Mouse (Mus musculus): ENCODE results near the gene Gm45233.

The Gm45233 gene

DNA sequence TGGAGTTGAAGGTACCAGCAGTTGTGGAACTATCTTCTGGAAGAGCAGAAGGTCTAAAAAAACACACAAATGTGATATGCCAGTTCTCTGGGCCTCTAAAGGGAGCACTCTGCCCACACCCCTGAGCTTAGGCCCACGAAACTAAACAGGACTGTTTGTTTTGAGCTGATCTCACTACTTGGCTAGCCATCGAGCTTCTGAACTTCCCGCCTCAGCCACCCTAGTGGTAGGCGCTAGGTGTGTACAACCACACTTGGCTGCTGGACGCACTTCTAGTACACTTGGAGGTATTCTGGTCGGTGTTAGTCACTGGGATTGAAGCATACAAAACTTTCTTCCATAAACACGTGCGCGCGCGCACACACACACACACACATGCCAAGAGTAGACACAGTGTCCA, 7.8 kb downstream of the Gm45233 start:
- DNase-seq, result no peak

DNA sequence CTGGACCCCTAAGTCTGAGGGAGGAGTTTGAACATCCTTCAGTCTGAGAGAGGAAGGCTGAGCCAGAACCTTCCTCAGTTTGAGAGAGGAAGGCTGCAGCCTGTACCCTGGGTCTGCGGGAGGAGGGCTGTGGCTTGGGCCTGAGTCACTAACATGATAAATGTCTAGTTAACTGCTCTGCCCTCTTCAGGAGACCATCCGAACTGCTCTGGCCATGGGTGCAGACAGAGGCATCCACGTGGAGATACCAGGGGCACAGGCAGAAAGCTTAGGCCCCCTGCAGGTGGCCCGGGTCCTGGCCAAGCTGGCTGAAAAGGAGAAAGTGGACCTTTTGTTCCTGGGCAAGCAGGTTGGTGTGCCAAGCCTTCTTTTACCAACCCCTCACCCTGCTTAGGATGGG, 8.7 kb downstream of the Gm45233 start:
- DNase-seq, result no peak

DNA sequence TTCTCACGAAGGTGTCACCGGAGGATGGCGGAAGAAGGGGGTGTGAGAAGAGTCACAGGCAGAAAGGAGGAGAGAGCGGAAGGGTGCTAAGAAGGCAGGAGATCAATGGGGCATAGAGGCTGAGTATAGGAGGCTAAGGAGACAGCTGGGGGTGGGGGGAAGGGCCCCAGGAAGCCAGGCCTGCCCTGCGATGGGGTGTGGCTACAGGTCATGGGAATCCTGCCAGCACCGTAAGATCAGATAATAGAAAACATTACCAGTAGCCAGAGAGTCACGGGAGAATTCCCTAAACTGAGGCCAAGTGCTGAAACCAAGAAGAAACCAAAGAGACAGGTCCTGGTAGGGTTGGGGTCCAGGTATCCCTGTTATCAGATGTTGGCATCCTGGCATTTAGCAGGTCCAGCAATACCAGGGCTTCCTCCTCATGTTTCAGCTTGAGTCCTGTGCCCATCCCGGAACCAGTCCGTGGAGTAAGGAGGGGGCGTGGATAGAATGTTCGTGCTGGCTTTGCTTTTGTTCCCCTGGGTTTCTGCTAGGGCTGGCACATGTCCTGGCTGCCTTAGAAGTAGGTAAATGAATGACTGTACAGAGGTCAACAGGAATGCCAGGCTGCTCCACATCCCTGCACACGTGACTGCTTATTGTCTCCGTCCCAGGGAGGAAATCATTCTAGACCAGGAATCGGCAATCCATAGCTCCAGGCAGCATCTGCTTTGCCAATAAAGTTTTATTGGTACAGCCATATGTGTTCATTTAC, 9.8 kb downstream of the Gm45233 start:
- no peak for DNase-seq

DNA sequence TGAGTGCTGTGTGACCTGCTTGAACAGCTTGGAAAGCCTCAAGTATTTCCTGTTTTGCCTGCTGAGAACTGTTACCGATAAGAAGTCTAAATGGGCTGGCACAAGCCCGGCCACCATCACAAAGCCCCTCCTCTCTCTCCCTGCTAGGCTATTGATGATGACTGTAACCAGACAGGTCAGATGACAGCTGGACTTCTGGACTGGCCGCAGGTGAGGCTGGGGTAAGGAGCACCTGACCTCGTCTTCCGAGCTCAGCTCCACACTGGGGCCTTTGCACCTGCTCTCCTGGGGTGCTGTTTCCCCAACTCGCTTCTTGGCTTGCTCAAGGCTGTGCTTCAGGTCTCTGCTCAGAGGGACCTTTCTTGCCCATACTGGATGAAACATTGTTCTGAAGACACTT, 10.4 kb downstream of the Gm45233 start:
- DNase-seq, result no peak

DNA sequence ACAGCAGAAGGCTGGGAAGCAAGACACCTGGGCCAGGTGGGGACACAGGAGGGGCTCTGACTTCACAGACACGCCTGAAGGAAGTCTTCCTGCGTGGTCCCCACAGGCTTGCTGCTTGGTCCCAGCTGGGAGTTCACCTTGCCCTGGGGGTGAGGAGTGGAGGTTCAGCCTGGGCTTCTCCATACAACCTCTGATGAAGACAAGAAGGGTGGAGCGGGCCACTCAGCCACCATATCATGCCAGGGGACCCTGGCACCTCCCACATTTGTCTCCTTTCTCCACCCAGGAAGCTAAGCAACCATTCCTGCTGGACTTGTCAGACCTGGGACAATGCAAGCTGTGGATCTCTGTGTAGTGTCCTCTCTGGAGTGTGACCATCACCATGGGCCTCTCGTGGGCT, 18.9 kb downstream of the Gm45233 start, which contains the start of gene Vsig10l:
Gene Vsig10l, plus strand, starts transcription at position 301 of the 400 bp plus-strand sequence.
- DNase-seq, result no peak

DNA sequence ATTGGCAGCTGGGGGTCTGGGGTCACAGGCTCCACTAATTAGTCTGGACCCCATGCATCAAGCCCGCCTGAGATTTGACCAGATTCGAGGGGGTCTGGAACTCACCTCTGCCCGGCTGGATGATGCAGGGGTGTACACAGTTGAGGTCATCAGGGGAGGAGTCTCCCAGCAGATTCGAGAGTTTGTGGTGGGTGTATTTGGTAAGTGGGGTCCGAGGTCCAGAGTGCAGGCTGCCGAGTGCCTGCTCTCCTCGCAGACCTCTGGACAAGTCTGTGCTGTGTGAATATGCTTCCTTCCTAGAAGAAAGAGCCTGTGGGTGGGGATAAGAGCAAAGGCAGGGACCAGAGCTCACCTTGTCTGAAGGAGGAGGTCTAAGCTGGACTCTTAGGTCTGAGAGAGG, 20.0 kb downstream of the Gm45233 start:
- DNase-seq, result no peak

DNA sequence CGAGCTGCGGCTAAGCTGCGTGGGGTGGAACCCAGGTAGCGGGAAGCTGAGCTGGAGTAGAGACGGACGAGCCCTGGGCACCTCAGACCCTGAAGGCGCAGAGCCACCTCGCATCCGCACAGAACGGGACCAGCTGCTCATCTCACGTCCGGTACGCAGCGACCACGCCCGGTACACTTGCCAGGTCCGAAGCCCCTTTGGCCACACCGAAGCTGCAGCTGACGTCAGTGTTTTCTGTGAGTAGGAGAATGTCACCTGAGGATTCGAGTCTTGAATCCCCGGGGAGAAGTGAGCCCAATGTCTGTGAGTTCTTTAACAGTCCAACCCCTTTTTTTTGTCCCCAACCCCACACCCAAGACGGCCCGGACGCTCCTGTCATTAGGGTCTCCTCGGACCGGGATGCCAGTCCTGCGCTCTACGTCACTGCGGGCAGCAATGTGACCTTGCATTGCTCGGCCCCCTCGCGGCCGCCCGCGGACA, 21.0 kb downstream of the Gm45233 start:
- DNase-seq, result no peak

DNA sequence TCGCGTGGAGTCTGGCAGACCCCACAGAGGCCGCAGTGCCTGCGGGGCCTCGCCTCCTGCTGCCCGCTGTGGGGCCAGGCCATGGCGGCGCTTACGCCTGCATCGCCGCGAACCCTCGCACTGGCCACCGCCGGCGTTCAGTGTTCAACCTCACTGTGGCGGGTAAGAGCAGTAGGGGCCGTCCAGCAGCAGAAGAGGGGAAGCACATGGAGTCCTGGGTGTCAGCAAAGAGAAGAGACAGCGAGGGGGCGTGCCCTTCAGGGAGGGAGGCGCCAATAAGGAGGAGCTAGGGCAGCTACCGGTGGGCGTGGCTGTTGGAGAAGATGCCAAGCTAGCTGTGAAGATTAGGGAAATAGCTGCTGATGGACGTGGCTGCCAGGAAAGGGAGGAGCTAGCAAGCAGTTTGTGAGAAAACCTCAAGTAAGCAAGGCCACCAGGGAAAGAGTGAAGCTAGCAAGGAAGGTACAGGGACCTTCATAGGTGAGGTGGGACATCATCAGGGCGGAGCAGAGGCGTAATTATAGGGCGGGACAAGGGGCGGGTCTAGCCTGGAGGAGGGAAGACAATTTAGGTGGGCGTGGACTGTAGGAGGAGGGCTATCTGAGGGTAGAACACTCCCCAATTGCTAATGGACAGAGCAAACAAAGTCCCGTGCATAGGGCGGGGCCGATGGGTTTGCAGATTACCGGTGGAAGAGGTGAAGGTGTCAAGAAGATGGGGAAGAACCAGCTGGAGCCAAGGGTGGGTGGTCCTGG, 21.6 kb downstream of the Gm45233 start:
- peak; percentile 77 for DNase-seq

DNA sequence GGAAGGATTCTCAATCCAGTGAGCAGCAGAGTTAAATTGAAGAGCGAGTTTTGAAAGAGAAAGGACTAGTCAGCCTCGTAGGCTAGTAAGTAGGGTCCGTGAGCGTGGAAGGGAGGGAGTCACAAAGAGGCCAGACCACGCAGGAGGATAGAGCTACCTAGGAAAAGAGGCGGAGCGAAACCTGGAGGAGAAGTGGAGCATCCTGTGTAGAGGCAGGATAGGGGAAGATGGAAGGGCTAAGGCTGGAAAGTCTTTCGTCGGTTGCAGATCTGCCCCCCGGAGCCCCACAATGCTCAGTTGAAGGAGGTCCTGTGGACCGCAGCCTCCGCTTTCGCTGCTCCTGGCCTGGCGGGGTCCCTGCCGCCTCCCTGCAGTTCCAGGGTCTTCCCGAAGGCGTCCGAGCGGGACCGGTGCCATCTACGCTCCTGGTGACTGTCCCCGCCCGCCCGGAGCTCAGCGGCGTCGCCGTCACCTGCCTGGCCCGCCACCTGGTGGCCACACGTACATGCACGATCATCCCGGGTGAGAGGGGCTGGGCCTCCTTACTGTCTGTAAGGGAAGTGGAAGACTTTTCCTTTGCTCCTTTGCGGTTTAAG, 22.3 kb downstream of the Gm45233 start:
- peak; percentile 89 for DNase-seq

DNA sequence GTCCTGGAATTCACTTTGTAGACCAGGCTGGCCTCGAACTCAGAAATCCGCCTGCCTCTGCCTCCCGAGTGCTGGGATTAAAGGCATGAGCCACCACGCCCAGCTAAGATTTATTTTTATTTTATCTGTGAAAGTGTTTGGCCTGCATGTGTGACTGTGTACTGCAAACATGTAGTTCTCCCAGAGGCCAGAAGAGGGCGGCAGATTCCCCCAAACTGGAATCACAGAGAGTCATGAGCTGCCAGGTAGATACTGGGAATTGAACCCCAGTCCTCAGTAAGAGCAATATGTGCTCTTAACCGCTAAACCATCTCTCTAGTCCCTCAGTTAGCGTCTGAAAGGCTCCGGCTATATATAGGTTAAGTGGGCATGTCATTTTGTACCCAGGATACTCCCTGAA, 26.4 kb downstream of the Gm45233 start:
- DNase-seq, result no peak

DNA sequence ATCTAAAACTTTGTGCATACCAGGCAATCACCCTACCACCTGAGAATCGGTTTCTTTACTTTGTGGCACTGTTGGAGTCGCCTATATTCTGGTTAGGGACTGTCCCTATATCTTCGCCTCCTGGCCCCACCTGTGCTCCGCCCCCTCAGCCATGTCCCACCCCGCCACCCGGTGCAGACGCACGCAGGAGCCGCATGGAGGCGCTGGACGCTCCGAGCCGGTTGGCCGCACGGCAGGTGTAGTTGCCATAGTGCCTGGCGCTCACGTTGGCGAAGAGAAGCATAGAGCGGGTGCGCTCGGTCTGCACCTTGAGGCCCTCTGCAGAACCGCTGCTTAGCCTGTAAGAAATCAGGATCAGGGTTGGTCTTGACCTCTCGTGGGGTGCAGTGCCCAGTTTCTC, 31.8 kb downstream of the Gm45233 start:
- no peak for DNase-seq

DNA sequence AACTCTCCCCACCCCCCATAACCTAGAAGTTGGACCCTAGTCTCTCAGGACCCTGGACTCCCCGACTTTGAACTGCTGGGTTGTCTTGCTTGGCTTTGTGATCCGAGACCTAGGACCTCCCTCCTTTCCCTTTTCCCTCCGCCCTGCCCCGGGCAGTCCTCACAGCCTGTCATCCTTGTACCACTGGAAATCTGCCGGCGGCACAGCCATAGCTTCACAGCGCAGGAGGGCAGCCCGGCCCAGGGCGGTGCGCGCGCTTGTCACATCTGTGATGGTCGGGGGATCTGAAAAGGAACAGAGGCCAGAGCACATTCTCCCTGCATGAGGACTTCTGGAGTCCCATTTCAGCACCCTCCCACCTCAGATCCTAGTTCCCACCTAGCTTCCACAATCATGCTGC, 32.4 kb downstream of the Gm45233 start:
- no peak for DNase-seq

DNA sequence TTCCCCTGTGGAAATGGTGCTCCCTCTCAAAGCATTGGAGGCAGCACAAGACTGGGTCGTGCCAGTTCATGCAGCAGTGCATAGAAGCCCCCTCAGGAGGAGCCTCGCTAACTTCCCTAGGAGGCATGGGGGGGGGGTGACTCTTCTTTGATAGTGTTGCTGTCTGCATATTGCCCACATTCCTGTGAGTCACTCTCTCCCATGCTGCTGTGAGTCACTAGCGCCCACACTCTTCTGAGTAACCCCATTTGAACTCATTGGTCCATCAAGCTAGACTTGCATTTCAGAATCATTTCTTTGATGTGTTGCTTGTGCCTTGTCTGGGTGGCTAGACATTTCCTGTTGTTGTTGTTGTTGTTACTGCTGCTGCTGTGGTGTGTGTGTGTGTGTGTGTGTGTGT, 37.3 kb downstream of the Gm45233 start:
- no peak for DNase-seq

DNA sequence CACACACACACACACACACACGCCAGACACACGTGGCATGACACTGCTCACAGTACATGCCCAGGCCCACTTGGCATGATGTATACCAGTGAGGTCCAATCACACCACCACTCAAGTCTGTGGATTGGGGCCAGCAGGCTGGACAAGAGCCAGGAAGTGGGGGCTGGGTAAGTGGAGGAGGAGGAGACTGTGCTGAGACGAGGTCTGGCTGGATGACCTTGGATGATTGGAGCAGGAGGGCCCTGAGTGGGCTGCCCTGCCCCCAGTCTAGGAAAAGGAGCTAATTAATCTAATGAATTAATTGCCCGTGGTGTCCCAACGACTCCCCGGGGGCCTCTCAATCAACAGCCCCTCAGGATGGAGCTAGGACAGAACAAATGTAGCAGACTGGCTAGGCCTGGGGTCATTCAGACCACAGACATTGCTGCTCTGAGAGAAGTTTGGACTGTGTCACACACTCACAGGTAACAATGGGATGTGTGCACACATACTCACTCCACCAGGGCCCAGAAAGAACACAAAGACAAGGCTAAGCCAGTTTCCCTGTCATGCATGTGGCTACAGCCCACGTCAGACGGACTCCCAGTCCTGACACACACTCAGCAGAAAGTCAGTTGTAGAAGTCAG, 38.3 kb downstream of the Gm45233 start:
- no peak for DNase-seq

DNA sequence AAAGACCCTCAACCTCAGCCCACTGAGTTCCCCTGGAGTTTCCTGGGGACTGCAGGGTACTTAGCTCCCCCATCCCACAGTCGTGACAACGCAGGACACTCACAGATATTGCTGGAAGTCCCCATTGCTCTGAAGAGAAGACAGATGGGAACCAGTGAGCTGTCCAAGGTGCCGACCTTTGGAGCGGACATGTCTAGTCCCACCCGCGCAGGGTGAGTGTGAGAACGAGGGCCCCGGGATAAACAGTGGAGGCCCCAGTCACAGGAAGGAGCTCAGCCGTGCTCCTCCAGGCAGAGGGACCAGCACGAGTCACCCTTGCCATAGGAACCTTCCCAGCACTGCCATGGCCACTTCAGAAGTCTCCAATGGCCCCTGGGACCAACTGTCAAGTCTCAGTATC, 39.3 kb downstream of the Gm45233 start:
- no peak for DNase-seq

DNA sequence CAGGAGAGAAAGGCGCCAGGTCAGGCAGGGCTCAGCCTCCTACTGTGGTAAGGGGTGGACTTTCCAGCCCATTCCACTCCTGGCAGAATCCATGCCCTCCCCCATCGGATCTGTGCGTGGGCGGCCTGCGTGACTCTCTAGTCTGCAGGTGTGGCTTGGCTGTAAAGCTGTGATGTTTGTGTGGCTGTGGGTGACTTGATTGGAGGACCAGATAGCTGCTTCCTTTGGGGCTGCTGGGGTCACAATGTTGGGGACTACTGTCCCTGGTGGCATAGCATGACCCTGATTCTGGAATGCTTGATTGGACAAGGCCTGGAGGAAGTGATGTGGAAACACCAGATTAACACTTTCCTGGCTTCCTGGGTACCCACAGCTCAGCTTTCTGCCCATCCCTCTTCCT, 44.7 kb downstream of the Gm45233 start:
- DNase-seq, result peak; percentile 57

DNA sequence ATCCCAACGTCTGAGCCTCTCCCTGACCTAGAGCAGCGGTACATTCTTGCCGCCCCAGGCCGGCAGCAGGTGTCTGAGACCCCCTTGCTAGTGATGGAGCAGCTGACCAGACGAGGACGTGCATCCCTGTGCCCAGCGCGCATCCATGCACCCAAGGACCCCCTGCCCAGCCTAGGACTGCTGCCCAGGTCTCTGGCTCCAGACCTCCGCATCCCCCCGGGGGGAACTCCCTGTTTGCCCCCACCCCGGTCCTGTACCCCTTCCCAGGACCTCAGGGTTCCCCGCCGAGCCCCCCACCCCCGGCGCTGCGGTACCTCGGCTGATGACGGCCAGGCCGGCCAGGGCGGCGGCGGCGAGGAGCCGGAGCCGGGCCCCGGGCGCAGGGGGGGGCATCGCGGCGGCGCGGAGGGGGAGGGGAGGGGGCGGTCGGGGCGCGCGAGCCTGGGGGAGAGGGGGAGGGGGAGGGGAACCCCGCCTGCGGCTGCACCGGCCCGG, 45.8 kb downstream of the Gm45233 start, which contains the start of gene Iglon5:
Gene Iglon5, minus strand, starts transcription at position 445 of the 495 bp plus-strand sequence.
- DNase-seq, result no peak

DNA sequence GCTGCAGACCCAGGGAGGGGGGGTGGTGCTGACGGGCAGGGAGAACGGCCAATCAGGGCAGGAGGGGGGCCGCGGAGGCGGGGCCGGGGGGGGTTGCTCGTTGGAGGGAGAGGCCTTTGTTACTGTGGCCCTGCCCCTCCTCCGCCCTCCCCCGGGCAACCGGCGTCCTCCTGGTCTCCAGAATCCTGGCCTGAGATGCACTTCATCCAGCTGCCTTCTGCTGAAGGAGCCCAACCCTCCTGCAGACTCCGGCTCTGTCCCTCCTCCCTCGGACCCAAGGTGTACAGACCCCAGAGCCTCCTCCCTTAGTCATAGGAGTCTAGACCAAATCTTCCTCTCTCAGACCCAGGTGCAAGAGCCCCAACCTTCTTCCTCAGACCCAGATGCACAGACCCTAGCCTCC, 46.3 kb downstream of the Gm45233 start:
- peak; percentile 82 for DNase-seq

DNA sequence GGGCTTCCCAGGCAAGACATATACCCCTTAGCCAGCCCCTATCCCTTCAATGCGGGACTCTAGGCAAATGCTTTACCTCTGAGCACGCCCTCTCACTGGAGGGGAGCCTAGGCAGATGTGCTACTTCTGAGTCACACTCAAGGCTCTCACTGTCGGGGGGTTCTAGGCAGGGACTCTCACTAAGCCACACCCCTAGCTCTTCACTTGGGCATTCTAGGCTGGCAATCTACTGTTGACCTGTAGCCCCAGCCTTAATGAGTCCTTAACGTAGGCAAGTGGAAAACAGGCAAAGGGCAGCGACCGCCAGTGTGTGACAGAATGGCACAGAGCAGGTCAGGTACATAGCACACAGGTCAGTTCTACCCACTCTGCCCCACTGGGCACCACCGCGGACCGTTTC, 46.9 kb downstream of the Gm45233 start:
- no peak for DNase-seq

DNA sequence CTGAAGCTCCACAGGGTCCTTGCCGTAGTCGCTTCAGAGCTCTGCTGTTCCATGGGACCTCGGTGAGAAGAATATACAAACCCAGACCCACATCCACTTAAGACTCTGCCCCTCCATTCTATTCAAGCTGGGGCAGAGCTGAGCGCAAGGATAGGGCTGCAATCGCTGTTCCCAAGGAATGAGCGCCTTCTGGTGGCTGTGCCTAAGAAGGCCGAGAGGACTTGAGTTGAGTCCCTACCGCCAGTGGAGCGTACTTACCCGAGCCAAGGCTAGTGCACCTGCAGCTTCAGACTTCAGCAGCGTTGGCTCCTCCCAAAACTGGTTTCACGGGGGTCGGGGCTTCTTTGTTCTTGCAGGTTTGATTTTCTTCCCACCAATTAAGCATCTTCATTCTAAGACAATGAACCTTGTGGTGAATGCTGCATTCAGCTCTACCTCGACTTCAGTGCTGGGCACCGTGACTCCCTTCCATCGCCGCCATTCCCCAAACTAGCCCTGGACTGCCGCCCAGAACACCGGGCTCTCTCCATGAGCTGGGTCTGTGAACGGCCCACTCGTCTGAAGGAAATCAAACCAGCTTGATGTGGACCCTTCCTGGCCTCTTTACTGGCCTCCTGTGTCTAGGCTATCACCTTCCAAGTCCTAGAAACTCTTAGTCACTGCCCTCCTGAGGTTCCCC, 51.6 kb downstream of the Gm45233 start:
- DNase-seq, result peak; percentile 72

DNA sequence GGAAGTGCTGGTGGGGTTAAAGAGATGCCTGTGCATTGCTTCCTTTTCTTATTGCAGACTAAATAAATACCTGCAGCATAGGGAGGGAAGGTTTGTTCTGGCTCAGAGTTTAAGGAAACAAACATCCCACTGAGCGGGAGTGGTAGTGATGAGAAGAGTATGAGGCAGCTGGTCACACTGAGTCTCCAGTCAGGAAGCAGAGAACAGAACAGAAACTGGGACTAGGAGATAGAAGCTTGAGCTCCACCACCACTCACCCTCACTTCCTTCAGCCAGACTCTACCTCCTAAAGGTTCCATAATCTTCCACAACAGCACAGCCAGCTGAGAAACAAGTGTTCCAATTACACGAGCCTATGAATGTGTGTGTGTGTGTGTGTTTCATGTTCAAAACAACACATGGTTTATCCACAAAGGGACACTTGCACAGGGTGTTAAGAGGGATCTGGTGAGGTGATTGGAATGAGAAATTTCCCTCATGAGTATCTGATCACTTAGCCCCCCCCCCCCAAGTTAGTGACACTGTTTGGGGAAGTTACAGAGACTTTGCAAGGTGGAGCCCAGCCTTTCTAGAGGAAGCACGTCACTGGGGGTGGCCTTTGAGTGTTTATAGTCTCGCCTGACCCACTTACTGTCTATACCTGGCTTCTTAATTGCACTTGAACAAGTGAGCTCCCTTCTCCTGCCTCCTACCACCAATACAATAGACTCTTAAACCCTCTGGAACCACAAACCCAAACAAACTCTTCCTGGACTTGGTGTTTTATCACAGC, 68.0 kb downstream of the Gm45233 start:
- DNase-seq, result no peak

DNA sequence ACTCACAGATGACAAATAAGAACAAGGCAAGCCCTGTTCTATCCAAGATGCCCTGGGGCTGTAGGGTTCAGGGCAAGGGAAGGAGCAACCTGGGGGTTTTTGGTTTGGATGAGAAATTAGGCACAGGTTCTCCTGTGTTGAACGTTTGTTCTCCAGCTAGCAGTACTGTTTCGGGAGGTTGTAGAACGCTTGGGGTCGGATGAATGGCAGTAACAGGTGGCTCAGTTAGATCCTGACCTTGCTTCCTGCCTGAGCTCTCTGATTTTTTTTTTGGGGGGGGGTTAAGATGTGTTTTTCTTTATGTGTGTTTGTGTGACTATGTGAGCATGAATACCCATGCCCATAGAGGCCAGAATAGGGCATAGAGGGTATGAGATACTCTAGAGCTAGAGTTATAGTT, 68.6 kb downstream of the Gm45233 start:
- DNase-seq, result no peak
